Mouse (Mus musculus) T-helper 1 cell (primary cell): ENCODE results near the gene Tmco3.

ENCODE experiments used
- in situ Hi-C: fragments of 300-600 bp; cut with MboI, MseI; formaldehyde crosslinking; loops from one replicate; pipeline ENCODE4 v1.15.1; 2025; ENCODE audit warnings: high pct_unique_total_duplicates

Gene Tmco3

GRCm38 (mm10) chr8:13287692-13288623, at the start of gene Tmco3, which contains the start of gene Dcun1d2:
Gene Tmco3 (plus strand): TSS chr8:13288190.
Gene Dcun1d2 (minus strand): TSS chr8:13288131.
- in situ Hi-C loops: no loop called here

GRCm38 (mm10) chr8:13240055-13240454, 47.9 kb upstream of the Tmco3 start:
- in situ Hi-C loops: loop anchor here (10.0 kb wide), 1 partner anchor 255 kb away; no protein-coding TSS in a partner anchor

GRCm38 (mm10) chr8:13240691-13241090, 47.3 kb upstream of the Tmco3 start:
- in situ Hi-C loops: loop anchor here (10.0 kb wide), 1 partner anchor 256 kb away; no protein-coding TSS in a partner anchor

GRCm38 (mm10) chr8:13242985-13243870, 44.8 kb upstream of the Tmco3 start:
- in situ Hi-C loops: loop anchor here (10.0 kb wide), 1 partner anchor 258 kb away; no protein-coding TSS in a partner anchor

- in situ Hi-C loops: loop anchor here (10.0 kb wide), 1 partner anchor 260 kb away; no protein-coding TSS in a partner anchor
These were observed 43.6 kb upstream of the Tmco3 start for GRCm38 (mm10) chr8:13244343-13244880.

- in situ Hi-C loops: no loop called here
These were observed 35.2 kb upstream of the Tmco3 start for GRCm38 (mm10) chr8:13252837-13253236.

GRCm38 (mm10) chr8:13253413-13253812, 34.6 kb upstream of the Tmco3 start:
- in situ Hi-C loops: no loop called here

GRCm38 (mm10) chr8:13254019-13254418, 34.0 kb upstream of the Tmco3 start, which contains the start of gene Adprhl1:
Gene Adprhl1 (minus strand): TSS chr8:13254162.
- in situ Hi-C loops: no loop called here

- in situ Hi-C loops: no loop called here
These were observed 24.6 kb upstream of the Tmco3 start for GRCm38 (mm10) chr8:13263376-13263775.

GRCm38 (mm10) chr8:13267566-13267965, 20.4 kb upstream of the Tmco3 start:
- in situ Hi-C loops: no loop called here

- in situ Hi-C loops: no loop called here
These were observed 15.2 kb upstream of the Tmco3 start for GRCm38 (mm10) chr8:13272834-13273233.

GRCm38 (mm10) chr8:13276941-13277447, 11.0 kb upstream of the Tmco3 start:
- in situ Hi-C loops: no loop called here

- in situ Hi-C loops: no loop called here
These were observed 4.8 kb upstream of the Tmco3 start for GRCm38 (mm10) chr8:13283200-13283599.

GRCm38 (mm10) chr8:13287304-13287691, 692 bp upstream of the Tmco3 start:
- in situ Hi-C loops: no loop called here

GRCm38 (mm10) chr8:13288646-13289045, 656 bp downstream of the Tmco3 start:
- in situ Hi-C loops: no loop called here

GRCm38 (mm10) chr8:13292364-13292763, 4.4 kb downstream of the Tmco3 start:
- in situ Hi-C loops: loop anchor here (10.0 kb wide), 1 partner anchor 1738 kb away; the partner anchor contains the start of genes Cars2 and Ing1

- in situ Hi-C loops: loop anchor here (10.0 kb wide), 1 partner anchor 1739 kb away; the partner anchor contains the start of genes Cars2 and Ing1
These were observed 5.9 kb downstream of the Tmco3 start for GRCm38 (mm10) chr8:13293677-13294470.

GRCm38 (mm10) chr8:13299571-13299970, 11.6 kb downstream of the Tmco3 start:
- in situ Hi-C loops: loop anchor here (10.0 kb wide), 1 partner anchor 1745 kb away; the partner anchor contains the start of genes Cars2 and Ing1

GRCm38 (mm10) chr8:13301036-13301435, 13.0 kb downstream of the Tmco3 start:
- in situ Hi-C loops: no loop called here

GRCm38 (mm10) chr8:13305459-13305858, 17.5 kb downstream of the Tmco3 start:
- in situ Hi-C loops: no loop called here
